Mouse (Mus musculus): ENCODE data around the gene Ube2ql1.

The Ube2ql1 gene

GRCm38 (mm10) chr13:69739759-69740135, at the start of gene Ube2ql1:
TSS of gene Ube2ql1 (minus strand) at chr13:69739889.
- DNase-seq (ENCODE audit: low spot score in 2 of 2), result peak; percentile 63 to 79

GRCm38 (mm10) chr13:69788704-69789103, 49.0 kb upstream of the Ube2ql1 start:
- DNase-seq (ENCODE audit: low spot score in 2 of 2), result no peak

GRCm38 (mm10) chr13:69778221-69778620, 38.5 kb upstream of the Ube2ql1 start:
- DNase-seq (ENCODE audit: low spot score in 2 of 2), result no peak

GRCm38 (mm10) chr13:69772358-69772757, 32.7 kb upstream of the Ube2ql1 start:
- no peak for DNase-seq (ENCODE audit: low spot score in 2 of 2)

DNA sequence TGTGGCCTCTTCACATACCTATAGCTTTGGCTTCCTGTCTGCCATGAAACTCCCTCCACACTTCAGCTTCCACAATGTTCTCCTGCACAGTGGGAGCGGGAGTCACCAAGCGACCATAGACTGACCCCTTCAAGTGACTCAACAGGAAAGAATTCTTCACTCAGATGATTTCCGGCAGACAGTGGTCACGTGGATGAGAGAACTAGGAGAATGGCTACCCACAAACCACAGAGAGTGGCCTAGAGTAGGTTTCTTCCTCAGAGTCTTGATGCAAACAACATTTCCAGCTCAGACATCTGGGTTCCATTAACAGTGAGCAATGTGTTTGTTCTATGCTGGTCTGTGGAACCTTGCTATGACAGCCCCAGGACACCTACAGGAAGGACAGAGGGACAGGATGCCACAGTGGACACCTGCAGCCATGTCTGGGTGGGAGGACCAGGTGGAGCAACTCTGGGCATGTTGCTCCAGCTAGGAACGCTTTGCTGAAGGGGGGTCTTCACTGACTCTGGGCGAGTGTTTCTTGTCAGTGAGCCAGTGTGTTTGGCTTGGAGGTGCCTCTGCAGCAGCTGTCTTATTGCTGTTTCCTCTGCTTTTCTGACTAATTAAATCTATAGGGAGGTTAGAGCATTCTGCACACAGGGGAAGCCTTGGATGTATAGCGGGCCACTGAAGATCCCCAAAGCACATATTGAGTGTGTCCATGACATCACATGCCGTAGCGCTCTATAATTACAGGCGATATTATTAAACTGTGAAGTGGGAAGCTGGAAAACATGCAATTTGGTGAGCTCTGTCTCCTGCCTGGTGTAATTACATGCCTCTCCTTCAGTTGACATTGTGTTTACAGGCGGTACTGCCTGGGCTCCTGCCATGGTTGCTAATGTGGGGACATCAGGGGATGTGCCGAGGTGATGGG, 31.1 kb upstream of the Ube2ql1 start:
- no peak for DNase-seq (ENCODE audit: low spot score in 2 of 2)

- no peak for DNase-seq (ENCODE audit: low spot score in 2 of 2)
Observed at GRCm38 (mm10) chr13:69768152-69768551, 28.5 kb upstream of the Ube2ql1 start.

DNA sequence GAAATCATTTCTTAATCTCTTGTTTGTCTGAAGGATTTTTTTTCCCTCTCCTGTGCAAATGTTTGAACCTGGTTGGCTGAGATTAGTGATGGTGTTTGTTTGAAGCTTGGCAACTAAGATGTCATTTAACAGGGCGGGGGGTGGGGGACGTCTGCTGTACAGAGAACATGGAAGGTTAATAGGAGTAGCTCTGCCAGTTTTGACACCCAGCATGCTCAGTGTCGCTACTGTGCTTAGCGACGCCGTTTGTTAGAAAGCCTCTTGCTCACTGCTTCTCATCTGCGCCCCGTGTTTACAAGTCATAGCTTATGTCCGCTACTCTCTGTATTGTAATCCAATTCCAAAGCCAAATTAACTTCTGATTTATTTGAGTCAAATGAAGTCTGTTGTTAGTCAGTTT, 25.0 kb upstream of the Ube2ql1 start:
- DNase-seq (ENCODE audit: low spot score in 2 of 2), result no peak

DNA sequence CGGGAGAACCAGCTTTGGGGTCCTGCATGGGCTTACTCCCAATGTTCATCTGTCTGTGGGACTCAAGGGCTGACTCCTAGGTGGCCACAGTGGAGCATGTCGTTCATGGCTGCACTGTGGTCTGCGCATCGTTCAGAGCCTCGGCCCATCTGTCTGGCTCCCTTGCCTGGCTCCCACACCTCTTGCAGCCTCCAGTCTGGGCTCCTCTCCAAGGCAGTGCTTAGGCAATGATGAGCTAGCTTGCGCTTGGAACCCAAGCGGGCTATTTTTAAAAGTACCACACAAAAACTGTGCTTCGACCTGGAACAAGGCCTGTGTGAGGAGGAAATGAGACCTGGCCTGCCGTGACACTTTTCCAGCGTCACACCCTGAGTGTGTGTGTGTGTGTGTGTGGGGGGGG, 21.7 kb upstream of the Ube2ql1 start:
- DNase-seq (ENCODE audit: low spot score in 2 of 2), result peak in 1 of 2 experiments; percentile 40

DNA sequence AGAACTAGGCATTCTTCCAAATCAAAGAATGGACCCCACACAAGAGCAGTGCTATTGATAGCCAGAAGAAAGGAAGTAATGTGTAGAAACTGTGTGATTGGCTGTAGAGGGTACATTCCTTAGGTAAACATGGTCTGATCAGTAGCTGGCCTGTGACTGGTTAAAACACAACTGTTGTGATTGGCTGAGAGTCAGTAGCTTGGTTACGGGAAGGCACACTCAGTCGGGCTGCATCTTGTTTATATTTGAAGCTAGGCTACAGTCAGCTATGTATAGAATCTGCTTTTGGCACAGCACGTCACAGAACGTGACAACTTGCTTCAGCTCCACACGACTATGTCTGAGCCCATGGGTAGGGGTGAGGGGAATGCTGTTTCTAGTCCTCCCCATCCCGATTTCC, 19.3 kb upstream of the Ube2ql1 start:
- no peak for DNase-seq (ENCODE audit: low spot score in 2 of 2)

DNA sequence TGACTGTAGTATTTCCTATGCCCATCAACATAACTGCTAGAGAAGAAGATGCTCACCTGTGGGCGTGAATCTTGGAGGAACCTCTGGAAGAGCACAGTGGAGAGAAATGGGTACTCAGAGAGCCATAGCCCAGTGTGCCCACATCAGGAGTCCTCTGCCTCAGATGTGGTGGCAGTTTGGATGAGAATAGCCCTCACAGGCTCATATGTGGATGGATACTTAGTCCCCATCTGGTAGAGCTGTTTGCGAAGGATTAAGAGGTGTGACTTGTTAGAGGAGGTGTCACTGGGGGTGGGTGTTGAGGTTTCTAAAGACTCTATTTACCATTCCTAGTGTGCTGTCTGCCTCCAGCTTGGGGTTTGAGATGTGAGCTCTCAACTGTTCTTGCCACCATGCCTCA, 13.2 kb upstream of the Ube2ql1 start:
- no peak for DNase-seq (ENCODE audit: low spot score in 2 of 2)

- DNase-seq (ENCODE audit: low spot score in 2 of 2), result no peak
Observed at GRCm38 (mm10) chr13:69751510-69751909, 11.8 kb upstream of the Ube2ql1 start.

DNA sequence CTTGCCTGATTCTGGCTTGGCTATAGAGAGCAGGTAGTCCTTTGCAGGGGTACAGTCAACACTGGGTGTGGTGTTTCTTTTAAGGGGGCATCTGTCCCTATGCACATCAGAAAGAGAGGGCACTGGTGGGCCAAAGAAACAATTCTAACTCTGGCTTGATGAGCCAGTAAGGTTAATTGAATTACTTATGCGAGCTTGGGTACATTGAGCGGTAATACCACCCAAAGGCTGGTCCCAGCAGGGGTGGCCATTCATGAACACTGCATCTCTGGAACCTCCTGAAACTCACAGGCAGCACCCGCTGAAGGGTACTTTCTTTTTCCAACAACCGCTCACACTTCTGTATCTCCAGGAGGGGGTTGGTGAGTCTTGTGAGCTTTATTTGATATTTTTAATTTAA, 9.1 kb upstream of the Ube2ql1 start:
- no peak for DNase-seq (ENCODE audit: low spot score in 2 of 2)

DNA sequence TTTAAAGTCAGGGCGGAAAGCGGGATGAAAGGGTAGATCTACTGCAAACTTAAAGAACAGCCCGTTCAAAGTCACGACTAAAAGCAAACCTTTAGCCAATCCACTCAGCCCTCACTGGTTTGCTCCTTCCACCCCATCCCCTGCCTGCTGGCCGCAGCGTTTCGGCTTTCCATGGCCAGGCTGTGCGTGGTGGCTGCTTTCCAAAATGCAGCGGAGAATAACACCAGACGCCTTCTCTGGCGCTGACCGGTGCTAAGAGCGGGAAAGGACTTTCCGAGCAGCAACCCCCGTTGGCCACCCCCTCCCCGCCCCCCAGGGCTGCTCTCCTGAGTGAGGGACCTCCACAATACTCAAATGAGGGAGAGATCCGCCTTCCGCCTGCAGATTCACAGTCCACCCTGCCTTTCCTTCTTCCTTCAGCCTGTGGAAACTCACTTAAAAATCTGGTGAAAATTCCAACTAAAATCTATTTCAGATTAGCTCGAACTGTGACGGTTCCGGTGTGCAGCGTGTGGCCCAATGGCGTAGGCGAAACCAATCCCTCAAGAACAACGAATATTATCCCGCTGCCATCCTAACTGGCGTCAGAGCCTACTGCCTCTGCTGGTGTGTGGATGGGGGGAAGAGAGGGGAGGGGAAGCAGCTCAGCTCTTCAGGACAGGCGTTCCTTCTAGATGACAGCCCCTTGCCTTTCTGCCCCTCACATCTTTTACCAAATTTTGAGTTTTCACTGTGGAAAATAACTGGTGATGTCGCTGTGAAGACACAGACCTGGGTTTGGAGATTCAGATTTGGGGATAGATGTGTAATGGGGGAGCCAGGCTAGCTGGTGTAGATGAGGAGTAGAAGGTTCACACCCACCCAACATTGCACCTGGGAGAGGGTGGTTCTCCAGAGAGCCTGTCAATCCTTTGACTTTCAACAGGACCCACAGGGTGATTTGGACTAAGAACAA, 919 bp upstream of the Ube2ql1 start:
- DNase-seq (ENCODE audit: low spot score in 2 of 2), result peak in 1 of 2 experiments; percentile 14

DNA sequence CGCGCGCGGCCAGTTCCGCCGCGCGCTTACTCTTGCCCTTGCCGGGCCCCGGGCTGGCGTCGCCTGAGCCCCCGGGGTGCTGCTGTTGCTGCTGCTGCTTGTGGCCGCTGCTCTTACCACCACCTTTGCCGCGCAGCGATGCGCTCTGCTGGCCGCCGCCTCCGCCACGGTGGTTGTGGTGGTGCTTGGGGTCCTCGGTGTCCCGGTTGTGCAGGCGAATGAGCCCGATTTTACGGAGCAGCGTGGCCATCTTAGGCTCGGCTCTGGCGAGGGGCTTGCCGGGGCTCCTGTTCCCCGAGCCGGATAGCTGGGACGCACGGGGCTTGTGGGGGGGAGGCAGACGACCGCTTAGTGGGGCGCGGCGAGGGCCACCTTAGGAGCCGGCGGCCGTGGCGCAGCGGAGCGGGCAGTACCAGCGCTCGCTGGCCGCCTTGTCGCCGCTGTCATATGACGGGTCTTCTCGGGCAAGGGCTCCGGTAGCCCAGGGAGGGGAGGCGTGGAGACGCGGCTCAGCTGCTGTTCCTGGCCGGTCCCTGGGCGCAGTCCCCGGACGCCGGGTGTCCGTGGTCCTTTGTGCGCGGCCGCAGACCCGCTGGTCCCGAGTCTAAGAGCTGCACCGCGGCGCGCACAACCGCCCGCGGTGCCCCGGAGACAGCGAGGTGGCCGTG, 464 bp downstream of the Ube2ql1 start:
- peak in 1 of 2 experiments; percentile 17 for DNase-seq (ENCODE audit: low spot score in 2 of 2)

GRCm38 (mm10) chr13:69738461-69738971, 1.2 kb downstream of the Ube2ql1 start:
- DNase-seq (ENCODE audit: low spot score in 2 of 2), result peak in 1 of 2 experiments; percentile 1

DNA sequence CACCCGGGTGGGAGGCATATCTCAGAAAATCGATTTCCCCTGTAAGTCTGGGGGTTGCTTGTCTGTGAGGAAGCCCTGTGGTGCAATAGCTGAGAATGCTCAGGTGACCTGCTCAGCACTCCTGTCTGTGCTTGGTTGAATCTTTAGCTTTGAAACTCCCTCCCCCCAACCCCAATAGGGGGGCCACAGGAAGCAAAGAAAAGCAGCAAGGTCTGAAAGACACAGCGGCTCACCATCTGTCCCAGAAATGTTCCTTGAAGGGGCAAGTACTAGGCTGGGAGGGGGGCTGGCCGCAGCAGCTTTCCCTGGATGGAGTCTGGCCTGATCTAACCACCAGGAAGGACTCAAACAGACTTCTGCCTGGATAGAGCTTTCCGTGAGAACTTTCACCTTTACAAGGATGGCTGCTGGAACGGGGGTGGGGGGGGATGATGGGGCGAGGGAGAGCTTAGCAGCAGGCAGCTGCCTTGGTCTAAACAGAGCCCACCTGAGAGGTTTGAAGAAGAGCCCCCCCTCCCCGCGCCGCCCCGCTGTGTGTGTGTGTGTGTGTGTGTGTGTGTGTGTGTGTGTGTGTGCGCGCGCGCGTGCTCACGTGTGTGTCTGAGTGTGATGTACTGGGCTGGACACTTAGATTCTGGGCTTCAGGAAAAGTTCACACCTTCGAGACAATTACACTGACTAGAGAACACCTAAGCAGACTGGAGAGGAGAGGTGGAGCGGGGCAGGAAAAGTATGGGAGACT, 2.1 kb downstream of the Ube2ql1 start:
- DNase-seq (ENCODE audit: low spot score in 2 of 2), result no peak

DNA sequence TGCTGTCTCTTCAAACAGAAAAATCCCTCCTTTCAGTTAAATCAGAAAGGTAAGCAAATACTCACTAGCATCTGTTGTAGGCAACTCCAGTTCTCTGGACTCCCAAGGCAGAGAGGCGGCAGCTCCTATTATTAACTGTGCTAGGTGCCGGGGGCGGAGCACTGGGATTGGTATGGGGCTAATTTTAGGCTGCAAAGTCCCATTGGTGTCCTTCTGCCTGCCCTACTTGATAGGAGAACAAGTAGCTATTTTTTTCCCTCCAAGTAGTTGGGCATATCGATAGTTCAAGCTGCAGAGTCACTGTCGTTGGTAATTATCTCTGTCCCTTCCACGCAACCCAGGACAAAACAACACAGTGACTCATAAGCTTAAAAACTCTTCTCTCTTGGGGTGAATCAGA, 7.1 kb downstream of the Ube2ql1 start:
- DNase-seq (ENCODE audit: low spot score in 2 of 2), result no peak

DNA sequence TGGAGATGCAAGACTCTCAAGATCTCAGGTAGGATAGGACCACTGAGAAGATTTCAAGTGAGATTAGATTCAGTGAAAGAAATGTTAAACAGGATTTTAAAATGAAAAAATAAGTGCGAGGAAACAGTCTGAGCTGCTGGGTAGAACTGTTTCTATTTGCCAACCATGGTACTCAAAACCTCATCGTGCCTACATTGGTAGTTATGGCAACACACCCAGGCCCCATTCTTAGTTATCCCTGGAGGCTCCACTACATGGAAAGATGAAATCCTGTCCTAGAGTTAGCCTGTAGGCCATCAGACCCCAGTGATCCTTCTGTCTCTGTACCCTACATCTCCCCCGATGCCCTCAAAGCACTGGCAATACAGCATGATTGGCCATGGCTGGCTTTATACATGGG, 14.3 kb downstream of the Ube2ql1 start:
- DNase-seq (ENCODE audit: low spot score in 2 of 2), result no peak

DNA sequence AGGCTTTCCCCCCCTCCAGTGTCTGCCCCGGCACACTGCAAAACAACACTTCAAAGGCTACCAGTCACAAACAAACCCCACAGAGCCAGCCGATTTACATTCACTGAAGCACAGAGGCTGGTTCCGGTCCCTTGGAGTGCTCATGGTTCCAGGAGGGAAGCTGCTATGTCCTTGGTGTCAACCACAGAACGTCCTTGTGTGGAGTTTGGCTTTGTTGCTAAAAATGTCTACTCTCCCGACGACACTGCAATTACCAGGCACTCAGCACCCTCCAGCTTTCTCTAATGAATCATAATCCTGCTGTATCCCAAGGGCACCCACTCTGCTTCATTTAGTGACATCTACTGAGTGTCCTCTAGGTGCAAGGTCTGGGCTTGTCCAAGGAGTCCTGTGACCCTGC, 18.5 kb downstream of the Ube2ql1 start:
- no peak for DNase-seq (ENCODE audit: low spot score in 2 of 2)

DNA sequence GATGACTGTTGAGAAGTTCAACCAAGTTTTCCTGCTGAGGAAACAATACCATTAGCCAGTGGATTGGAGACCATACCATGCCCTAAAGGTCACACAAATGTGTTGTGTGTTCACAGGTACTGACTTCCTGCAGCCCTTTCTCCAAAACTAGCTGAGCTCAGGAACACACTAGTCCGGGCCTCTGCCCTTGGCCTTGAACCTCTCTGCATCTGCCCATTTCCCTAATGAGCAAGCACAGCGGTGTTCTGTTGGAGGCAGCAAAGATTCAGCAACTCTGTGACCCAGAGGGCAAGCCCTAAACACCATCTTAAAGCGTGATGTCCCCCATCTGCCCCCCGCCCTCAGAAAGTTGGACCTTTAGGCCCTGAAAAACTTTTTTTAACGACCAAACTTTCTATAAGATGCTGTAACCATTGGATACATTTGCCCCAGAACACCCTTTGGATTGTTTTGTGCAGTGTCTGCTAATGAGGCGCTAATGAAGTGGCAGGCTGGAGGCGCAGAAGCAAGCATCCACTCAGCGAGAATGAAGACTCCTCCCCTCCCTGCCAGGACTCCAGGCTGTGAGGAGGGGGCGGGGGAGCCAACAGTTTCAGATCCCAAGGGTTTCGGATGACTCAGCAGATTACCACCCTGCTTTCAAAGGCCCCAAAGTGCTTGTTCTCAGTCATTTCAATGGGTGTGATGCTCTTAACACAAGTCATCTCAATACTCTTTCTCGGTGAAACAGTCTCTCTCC, 21.7 kb downstream of the Ube2ql1 start:
- DNase-seq (ENCODE audit: low spot score in 2 of 2), result no peak
